Mouse (Mus musculus) kidney, adult 8-10 months (tissue): ENCODE measurements around the gene Gramd2.
"Not testable (repeated sequence)": the region's sequence is repeated elsewhere in the genome, so short reads cannot be mapped to it uniquely, and the experiment has no call there.

Experiments
- DNase-seq, 2 experiments: peaks; one replicate each; pipeline ENCODE4 v3.0.0; 2022

Gramd2 gene

DNA sequence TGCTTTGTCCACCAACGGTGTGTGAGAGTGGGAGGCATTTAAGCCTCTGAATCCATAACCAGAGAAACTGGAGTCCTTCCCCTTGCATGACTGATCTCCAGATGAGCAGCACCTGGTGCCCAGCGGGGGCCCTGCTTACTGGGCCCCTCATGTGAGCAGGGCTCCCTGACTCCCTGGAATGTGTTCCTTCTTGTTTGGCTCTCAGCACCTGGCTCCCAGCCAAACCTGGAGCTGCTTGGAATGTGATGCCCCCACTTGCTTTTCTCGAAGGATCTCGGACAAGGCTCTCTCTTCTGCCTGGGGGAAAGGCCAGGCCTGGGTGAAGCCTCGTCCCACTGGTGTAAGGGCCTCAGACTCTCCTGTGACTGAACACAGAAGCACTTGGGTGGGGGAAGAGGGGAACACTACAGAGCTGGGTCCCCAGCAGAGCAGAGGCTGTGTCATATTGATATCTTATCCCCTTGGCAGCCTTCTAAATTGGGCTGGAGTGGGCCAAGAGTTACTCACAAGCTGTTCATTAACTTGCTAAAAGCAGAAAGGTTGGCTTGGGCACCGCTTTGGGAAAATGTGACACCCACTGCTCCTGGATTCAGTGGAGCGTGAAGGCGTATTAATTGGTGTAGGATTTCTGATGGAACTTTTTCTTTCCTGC lies 44.0 kb downstream of the Gramd2 start:
- DNase-seq, result peak; percentile 86 to 91

DNA sequence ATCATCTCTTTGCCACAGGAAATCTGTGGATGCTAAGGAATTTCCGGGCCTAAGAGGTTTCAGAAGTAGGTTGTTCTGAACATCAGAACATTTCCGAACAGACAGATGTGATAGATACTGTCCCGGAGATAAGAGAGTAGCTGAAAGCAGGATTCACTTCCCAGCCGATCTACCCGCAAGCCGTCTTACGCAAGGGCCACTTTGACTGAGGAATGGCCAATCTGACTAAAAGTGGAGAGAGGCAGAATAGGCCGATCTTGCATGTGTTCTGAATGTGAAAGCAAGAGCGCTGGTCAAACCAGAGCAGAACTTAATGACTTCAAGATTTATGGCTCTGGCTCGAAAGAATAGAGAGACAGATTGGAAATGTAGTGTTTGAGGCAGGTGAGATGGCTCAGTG lies 45.6 kb downstream of the Gramd2 start:
- DNase-seq, result no peak

DNA sequence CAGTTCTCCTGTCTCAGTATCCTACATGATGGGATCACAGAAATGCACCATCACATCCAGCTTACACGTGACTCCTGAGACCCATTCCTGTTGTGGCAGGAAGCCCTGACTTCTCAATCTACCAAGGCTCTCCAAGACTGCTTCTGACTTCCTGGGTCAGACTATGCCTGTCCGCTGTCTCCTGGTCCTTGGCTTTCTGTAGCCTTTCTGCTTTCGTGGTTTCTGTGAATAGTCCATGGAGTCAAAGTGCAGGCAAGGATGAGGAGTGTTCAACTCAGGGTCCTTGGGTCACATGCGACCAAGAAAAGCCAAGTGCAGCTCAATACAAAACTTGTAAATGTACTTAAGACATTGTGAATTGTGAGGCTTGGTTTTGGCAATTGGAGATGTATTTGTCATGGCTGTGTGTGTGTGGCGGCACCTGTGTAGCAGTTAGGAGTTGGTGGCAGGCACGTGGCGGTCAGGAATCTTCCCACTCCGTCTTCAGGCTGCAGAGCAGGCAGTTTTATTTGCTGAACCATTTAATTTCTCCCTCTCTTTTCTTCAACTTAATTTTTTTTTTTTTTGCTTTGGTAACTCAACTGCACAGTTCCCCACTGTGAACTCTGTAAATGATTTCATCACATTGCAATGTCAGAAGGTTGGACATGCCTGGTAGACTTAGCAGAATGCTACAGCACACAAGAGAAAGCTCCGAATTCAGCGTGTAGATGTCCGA lies 47.8 kb downstream of the Gramd2 start:
- DNase-seq, result peak; percentile 62 to 80

DNA sequence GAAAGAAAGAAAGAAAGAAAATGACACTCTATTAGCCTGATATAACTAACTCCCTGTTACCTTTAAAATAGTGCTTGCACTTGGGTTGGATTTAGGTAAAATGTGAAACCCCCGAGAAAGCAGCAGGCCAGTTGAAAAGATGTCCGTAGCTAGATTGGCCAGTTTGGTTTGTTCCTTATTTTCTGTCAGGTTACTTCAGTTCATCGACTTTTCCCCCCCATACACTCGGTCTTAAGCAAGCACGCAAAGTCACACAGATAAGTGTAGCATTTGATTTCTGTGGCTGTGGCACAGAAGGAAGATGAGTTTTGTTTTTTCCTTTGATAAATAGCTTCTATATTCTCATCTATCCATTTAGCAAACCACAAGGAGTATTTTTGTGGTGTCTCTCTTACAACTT lies 51.2 kb downstream of the Gramd2 start:
- no peak for DNase-seq

DNA sequence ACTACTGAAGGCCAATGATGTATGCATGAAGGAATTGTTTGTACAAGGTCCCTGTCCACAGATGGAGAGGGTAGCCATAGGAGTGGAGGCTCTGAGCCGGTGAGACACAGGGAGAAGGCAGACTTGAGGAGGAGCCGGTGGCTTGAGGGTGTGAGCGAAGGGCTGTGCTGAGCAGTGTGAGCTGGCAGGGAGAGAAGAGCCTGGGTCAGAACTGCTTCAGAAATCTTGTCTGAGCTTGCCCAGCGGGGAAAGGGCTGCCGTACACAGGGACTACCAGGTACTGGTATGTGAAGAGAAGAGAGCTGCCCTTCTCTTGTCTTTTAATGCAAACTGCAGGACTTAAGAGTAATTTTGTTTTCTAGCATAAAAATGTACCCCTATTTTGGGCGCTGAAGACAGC lies 53.1 kb downstream of the Gramd2 start:
- no peak for DNase-seq

DNA sequence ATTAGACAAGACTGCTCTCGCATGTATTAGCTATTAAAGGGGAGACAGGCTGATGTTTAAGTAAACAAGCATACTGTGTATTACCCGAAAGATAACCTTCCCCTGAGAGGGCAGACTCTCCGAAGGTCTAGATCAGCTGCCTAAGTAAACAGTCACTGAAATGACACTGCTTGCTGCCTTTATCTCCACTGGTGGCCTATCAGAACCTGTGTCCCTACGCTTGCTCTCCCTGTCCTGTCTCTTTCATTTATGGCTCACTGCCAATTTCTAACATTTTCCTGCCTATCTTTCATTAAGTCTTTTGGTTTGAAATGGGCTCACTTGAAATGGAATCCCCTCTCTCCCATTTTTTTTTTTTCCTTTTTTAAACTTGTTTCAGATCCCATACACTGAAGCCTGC lies 55.5 kb downstream of the Gramd2 start:
- no peak for DNase-seq

DNA sequence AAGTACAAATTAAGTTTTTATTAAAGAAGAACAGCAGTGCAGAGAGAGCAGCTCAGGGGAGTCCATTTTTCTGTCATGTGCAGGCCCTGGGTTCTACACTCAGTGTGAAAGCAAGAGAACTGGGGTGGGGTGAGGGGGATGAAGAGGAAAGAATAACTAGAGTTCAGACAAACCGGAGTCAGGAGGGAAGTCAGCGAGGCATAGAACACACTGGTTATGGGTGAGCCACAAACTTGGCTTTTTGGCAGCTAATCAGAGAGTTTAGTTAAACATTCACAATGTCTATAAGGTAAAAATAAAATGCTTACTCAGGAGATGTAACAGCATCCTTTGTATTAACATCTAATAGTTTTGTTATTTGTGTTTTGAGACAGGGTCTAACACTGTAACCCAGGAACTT lies 60.6 kb downstream of the Gramd2 start:
- peak in 1 of 2 experiments; percentile 58 for DNase-seq

DNA sequence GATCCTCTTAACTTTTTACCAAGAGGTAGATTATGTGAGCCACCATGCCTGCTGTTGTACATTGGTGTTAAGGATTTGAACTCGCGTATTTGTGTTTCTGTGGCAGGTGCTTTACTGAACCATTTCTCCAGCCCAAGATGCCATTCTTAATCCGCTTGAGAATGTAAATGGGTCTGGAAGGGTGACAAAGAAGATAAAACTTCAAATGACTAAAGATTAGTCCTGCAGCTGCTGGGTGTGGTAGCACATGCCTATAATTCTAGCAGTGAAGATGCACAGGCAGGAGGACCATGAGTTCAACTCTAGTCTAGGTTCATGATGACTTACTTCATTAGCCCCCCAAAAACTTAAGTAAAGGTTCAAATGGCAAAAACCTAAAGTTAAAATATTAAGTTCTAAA lies 64.0 kb downstream of the Gramd2 start:
- DNase-seq, result no peak

DNA sequence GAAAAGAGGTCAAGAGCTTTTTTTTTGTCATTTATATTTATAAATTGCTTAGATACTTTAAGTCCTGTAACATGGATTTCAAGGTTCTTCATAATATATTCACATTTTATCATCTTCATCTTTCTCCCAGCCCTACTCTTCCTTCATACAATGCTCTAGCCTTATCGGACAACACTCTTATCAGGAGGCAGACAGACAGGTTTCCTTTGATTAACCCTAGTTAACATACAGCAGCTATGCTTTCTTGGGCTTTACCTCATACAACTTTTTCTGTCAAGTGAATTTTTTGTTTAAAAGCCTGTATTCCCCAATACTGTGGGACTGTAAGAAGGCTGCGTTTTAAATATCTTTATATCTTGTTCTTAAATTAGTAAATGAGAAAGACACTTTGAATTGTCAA lies 68.4 kb downstream of the Gramd2 start:
- no peak for DNase-seq

DNA sequence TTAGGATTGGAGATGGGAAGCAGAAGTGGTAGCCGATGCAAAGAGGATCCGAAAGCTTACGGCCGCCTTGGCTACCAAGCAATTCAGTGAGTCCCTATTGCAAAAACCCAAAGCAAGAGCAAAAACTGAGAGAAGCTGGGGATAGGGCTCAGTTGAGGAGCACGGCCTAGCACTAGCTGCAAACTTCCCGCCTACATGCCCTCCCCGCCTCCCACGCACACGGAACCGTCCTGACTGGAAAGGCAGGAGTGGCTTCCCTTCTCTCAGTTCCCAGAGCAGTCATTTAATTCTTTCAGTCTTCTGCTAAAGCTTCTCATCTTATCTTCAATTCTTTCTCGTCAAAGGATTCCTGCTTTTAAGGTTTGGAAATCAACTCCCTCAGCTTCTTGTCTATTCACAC lies 69.0 kb downstream of the Gramd2 start:
- DNase-seq, result no peak

DNA sequence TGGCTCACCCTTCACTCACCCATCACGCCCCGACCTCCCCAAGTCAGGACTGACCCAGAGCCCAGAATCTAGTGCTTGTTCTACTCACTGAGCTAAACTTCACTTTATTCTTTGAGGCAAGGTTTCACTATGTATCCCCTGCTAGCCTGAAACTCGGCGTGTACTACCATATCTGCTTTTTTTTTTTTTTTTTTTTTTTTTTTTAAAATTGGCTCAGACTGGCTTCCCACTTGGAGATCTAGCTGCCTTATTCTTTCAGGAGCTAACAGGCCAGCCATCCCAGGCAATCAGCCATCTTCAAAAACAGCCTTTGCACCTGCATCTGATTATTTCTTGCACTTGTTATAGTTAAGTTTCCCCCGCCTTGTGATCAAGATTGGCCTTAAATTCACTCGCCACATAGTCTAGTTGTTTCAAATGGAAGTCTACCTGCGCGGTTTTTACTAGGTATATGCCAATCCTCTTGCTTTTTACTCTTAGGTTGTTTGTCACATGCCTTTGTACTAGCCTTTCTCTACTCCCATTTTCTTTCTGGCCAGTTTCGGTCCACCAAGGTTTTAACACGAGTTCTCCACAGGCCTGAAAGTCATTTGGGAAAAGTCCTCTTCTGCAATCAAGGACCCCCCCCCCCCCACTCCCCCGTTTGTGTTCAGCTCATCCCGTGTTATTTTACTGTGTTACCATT lies 69.8 kb downstream of the Gramd2 start:
- no peak for DNase-seq

DNA sequence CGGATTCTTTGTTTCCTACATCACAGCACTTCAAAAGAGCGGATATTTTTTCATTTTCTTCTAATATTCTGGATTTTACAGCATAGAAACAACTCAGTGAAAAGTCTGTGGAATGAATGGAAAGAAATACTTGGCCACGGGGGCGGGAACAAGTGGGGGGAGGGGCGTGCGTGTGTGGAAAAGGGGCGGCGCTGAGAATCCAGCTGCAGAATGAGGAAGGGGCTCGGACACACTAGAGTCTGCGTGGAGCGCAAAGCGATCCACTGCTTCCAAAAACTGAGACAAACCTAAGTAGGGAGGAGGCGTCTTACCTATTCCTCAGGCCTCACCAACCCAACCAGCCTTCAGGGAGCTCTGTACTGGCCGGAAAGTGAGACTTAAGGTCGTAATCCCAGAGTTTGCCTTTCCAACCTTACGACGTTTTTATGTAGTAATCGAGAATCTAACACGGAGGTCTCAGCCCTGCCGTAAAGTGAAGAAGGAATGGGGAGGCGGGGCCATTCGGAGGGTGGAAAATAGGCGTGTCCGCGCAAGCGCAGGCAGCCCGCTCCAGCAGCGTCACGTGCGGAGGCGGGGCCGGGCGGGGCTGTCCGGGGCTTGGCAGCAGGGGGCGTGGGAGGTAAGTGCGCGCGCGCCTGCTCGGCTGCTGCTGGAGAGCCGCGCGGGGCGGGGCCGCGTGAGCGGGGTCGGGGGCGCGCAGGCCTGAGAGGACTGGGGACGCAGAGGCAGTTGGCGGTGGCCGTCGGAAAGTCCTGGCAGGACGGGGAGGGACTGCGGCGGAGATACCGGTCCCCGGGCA lies 70.5 kb downstream of the Gramd2 start, which contains the start of the genes Senp8 and Myo9a:
Gene Senp8, minus strand, starts transcription at position 444 of the 799 bp plus-strand sequence.
Gene Myo9a, plus strand, starts transcription at position 630 of the 799 bp plus-strand sequence.
- DNase-seq, result peak; percentile 99

DNA sequence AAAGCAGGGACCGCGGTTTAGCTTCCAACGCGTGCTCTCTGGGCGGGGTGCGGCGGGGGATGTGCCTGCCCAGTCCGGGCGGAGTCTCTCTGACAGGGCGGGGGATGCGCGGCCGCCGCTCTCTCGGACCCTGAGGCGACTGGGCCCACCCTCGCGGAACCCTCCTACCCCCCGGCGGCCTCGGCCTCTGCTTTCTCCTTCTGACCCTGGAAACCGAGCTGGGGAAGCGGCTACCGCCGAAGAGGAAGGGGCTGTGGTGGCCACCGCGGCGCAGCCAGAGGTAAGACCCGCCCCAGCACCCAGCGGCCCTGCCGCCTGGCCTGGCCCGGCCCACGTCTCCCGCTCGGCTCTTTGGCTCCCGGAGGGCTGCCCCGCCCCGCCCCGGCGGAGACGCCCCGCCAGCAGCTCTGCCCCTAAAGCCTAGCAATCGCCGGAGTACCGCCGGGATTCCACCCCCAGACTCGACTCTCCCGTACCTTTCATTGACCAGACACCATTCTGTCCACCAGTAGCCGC lies 71.2 kb downstream of the Gramd2 start:
- DNase-seq, result peak; percentile 91 to 92

DNA sequence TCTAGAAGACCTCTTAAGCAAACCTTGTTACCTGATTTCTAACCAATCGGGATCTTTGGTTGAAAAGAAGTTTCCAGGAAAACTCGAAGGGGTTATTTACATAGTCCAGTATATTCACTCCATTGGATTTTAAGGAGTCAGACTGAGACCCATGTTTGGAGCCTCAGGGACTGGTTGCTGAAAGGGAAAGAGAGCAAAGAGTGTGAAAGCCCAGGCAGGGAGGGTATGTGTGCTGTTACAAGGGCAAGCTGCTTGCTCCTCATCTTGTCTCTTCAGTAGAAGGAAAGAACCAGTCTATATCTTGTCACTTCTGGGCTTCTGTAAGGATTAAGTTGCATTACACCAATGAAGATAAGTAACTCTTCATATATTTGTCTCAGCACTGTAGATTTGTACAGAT lies 72.0 kb downstream of the Gramd2 start:
- DNase-seq, result no peak

DNA sequence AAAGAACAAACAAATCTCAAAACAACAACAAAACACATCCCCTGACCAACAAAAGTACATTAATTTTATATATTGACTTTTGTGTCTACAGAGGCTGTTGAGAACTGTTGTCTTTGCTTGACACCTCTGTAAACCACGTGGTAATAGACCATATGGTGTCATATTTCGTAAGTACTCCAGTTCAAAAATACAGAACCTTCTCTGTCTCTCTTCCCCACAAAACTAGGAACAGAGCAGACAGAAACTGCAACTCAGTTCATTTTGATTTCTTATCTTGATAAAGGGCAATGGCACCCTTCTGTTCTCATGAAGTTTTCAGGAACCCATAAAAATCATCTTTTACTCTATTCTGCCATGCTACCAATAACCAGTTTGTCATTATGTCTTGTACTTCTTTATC lies 75.3 kb downstream of the Gramd2 start:
- DNase-seq, result no peak

DNA sequence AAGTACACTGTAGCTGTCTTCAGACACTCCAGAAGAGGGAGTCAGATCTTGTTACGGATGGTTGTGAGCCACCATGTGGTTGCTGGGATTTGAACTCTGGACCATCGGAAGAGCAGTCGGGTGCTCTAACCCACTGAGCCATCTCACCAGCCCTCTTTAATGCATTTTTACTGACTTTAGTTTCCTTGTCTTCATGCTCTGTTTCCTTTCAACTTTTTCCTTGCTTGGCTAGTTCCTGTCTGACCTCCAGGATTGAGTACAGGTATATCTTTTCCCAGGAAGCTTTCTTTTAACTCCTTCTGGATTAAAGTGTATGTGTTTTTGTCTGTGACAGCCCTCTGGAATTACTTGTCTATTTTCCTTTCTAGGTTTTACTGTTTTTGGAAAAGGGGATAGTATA lies 77.1 kb downstream of the Gramd2 start:
- DNase-seq, result peak in 1 of 2 experiments; percentile 66

DNA sequence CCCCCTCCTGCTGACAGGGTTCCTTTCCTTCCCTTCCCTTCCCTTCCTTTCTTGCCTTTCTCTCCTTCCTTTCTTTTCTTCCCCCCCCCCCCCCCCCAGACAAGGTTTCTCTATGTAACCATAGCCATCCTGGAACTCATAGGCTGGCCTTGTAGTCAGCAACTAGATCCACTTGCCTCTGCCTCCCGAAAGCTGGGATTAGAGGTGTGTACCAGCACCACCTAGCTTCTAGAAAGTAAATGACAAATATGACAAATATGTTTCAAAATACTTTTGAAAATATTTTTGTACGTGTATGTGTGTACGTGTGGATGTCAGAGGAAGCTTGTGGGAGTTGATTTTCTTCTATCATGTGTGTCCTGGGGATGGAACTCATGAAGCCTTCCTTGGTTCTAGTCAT lies 80.6 kb downstream of the Gramd2 start:
- no peak for DNase-seq

DNA sequence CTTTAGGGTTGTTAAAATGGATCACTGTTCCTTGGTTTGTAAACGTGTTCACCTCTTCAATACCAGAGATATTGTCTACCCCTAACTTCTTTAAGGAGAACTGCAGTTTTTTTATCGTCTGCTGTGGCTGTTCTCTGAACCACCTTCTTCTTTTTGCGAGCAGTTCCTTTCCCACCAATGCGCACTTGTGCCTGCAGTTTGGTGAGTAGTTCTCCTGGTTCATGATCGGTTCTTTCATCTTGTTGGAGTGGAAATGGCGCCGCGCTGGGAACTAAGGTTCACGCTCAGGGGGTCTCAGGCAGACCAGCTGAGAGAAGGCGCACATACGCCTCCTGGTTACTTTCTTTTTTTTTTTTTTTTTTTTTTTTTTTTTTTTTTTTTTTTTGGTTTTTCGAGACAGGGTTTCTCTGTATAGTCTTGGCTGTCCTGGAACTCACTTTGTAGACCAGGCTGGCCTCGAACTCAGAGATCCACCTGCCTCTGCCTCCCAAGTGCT lies 87.1 kb downstream of the Gramd2 start:
- DNase-seq, result not testable (repeated sequence)
